Mouse (Mus musculus) cerebellum, adult 2 months (tissue): ENCODE measurements at regions not wholly inside any gene's neighbourhood (a gene's known extent, or its start where the extent isn't known, plus 50 kb on each side); places are given as distances from the start of the nearest gene placed in this dataset.

Experiments used
- DNase-seq, 2 experiments: peaks; one replicate each; pipeline ENCODE4 v3.0.0; 2021
- H3K27ac ChIP-seq: fragments of 200-500 bp; 2 replicates; pipeline ENCODE4 v1.5.1; 2012; ENCODE audit warnings: low read length, control low read depth, inconsistent platforms; ENCODE audit not compliant: insufficient read depth
- H3K27me3 ChIP-seq: fragments of 200-500 bp; 2 replicates; pipeline ENCODE4 v1.6.1; 2012; ENCODE audit warnings: inconsistent platforms, mild to moderate bottlenecking, low read length, moderate library complexity; ENCODE audit not compliant: control insufficient read depth, insufficient read depth
- H3K4me1 ChIP-seq: fragments of 200-500 bp; 2 replicates; pipeline ENCODE4 v1.6.1; 2011; ENCODE audit warnings: low read length; ENCODE audit not compliant: control insufficient read depth, insufficient read depth
- H3K4me3 ChIP-seq: fragments of 200-500 bp; replicated peaks from 2 replicates; pipeline ENCODE3; 2011; ENCODE audit warnings: mild to moderate bottlenecking, low read depth, low read length, control low read depth; ENCODE audit not compliant: insufficient read depth
- CTCF ChIP-seq: fragments of 200-500 bp; IDR thresholded peaks from 2 replicates; pipeline ENCODE4 v1.5.1; 2011; ENCODE audit warnings: low read depth, mild to moderate bottlenecking, control low read depth, low read length, moderate library complexity, borderline replicate concordance; ENCODE audit not compliant: insufficient read depth
- POLR2A ChIP-seq: fragments of 200-500 bp; IDR thresholded peaks from 2 replicates; pipeline ENCODE4 v1.6.1; 2011; ENCODE audit warnings: low read length, control low read depth, borderline replicate concordance; ENCODE audit not compliant: insufficient read depth
- WGBS: fragments of 180-500 bp; shearing (Covaris S2); methylation state at CpG from one replicate; pipeline ENCODE4 v1.1.7; 2018; 5-methylcytosine and 5-hydroxymethylcytosine counted together

DNA sequence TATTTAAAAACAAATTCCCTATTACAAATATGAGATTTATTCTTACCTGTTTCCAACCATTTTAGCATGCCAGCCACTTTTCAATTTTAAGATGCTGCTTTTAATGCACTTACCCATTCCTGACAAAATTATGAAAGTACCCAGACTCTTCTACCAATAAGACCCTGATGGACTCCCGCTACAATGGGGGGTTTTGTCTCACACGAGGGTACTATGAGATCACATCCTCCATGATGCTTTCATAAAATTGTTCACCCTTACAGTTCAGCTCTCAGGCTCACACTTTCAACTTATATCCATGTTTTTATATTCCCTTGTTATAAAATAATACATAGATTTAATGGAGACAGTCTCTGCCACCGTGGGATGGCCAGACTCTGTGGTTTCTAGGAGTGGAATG lies 68.1 kb upstream of the Adamts18 start:
- no peaks in the 10 kb centered on the region for H3K4me1 ChIP-seq
- no peak overlapping the region for H3K27ac ChIP-seq
- no peaks in the 10 kb centered on the region for H3K27me3 ChIP-seq
- H3K4me3 ChIP-seq: no peak overlapping the region
- TF ChIP-seq CTCF (no peak), POLR2A (no peak)
- WGBS: 78% methylated on average over 3 of the region's 3 CpGs
- no peak for DNase-seq

DNA sequence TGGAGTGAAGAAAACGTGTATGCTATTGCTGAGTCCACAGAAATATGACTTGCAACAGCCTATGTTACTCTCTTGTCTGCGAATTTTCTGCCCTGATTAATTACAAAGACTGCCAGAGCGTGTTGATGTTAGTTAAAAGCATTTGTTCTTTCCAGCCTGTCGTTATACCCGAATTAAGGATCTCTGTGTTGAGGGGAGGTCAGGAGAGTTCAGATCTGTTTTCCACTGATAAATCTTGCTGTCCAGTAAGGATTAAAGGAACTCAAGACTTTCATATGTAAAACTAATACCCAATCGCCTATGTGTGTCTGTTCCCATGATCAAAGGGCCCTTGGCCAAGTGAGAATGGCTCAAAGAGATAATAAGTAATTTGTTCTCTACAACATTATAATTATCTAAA lies 68.7 kb upstream of the Adamts18 start:
- TF ChIP-seq CTCF (no peak), POLR2A (no peak)
- H3K4me3 ChIP-seq: no peak overlapping the region
- WGBS: 57% methylated on average over 6 of the region's 6 CpGs
- no peaks in the 10 kb centered on the region for H3K27me3 ChIP-seq
- no peak for DNase-seq
- no peak overlapping the region for H3K27ac ChIP-seq
- H3K4me1 ChIP-seq: no peaks in the 10 kb centered on the region

DNA sequence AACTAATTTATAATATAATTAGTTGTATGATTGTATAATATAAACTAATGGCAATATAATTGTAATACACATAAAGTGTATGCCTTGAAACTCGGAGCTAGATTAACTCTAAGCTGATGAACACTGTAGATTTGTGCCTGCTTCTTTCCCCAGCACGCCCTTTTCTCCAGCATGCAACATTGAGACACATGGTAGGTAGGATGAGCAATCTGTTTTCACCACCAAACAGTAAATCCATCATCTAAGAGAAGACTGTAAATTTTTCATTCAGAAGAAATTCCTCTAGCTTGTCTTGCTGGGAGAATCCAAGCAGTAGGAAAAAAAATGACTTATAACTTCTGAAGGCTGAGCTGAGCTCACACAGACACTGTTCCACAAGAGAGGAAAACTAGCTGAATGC lies 71.8 kb upstream of the Adamts18 start:
- 89% methylated on average over 2 of the region's 2 CpGs for WGBS
- H3K27me3 ChIP-seq: no peaks in the 10 kb centered on the region
- H3K4me1 ChIP-seq: no peaks in the 10 kb centered on the region
- no peak overlapping the region for H3K4me3 ChIP-seq
- no peak overlapping the region for H3K27ac ChIP-seq
- no peak for DNase-seq
- TF ChIP-seq POLR2A (no peak), CTCF (no peak)

DNA sequence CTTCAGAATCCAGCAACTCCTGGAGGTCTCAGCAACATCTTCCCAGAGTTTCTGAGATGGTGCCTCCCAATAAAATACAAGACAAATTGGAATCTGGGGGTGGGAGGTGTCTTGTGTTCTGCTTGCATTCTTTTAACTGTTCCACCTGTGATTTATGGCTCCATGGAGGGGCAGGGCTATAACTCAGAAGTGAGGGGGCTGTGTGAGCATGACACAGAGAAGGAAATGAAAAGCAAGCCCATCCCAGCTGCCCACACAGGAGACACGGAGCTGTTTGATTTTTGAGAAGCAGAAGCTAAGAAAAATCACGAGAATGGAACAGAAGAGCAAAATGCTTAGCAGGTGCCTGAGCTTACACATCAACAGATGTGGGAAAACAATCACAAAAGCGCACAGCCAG lies 74.8 kb upstream of the Adamts18 start:
- TF ChIP-seq CTCF (no peak), POLR2A (no peak)
- DNase-seq: no peak
- Histone ChIP-seq H3K4me1 (no peaks in the 10 kb centered on the region), H3K27ac (no peak overlapping the region), H3K4me3 (no peak overlapping the region), H3K27me3 (no peaks in the 10 kb centered on the region)
- 76% methylated on average over 3 of the region's 3 CpGs for WGBS

DNA sequence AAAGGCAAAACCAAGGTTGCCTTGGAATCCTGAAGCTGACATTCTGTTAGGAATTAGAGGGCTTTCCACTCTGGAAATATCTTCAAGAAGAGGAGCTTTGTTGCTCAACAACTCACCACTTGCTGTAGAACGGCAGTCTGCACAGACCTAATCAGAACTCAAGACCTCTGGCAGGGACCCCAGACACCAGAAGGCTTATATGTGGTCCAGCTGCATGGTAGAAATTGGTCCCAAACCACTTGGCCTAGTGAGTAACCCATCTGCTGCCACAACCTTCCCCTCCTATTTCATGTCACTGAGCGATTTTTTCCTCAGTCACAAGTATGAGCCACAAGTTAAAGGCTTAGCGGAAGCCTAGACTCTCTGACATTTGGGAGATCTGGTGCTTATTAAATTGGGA lies 105.2 kb upstream of the Adamts18 start:
- Histone ChIP-seq H3K4me3 (no peak overlapping the region), H3K4me1 (no peaks in the 10 kb centered on the region), H3K27me3 (no peaks in the 10 kb centered on the region), H3K27ac (no peak overlapping the region)
- WGBS: 45% methylated on average over 3 of the region's 3 CpGs
- TF ChIP-seq CTCF (no peak), POLR2A (no peak)
- peak in 1 of 2 experiments; percentile 4 for DNase-seq

DNA sequence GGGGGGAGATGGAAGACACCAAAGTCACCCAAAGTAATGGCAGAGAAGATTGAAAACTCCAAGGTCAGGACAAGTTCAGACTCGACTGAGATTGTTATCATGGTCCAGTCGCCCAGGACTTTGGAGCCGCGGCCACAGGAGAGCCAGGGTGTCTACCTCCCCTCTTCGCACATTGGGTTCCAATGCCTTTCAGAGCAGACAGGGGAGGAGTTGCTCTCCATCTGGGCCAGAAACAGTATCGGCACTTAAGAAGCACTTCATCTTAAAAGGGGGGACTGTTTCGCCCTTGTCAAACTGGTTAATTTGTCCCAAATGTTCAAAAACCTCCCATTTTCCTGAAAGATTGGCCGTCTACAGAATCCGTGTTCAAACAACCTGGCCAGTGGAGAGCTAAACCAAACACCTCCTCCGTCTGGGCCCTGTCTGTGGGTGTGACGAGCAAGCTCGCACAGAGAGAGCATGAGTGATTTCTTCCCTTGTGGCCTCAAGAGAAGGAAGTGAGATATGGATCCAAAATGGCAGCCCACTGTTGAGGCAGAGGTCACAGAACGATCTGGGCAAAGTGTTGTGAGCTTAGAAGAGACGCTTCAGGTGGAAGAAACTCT lies 108.0 kb upstream of the Adamts18 start:
- no peaks in the 10 kb centered on the region for H3K27me3 ChIP-seq
- H3K27ac ChIP-seq: no peak overlapping the region
- no peaks in the 10 kb centered on the region for H3K4me1 ChIP-seq
- no peak for TF ChIP-seq POLR2A
- no peak for TF ChIP-seq CTCF
- WGBS: 94% methylated on average over 14 of the region's 14 CpGs
- DNase-seq: no peak
- H3K4me3 ChIP-seq: no peak overlapping the region

DNA sequence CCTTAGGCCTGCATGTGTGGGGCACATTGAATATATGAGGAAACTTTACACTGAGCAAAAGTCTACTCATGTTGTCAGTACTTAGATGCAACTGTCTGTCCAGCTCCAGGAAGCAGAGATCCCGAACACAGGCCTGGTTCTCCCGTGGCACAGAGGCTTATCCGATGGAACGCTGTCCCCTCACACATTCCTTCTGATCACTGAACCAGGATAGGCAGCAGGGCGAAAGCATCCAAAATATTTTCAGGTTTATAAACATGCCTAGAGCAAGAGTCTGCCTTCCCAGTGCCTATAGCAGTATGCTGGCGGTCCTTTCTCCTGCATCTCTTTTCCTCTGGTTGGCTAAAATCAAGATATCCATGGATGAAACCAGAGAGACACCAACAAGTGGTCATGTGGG lies 109.3 kb upstream of the Adamts18 start:
- no peak for DNase-seq
- 49% methylated on average over 6 of the region's 6 CpGs for WGBS
- Histone ChIP-seq H3K4me3 (no peak overlapping the region), H3K27ac (no peak overlapping the region), H3K27me3 (no peaks in the 10 kb centered on the region), H3K4me1 (no peaks in the 10 kb centered on the region)
- TF ChIP-seq POLR2A (no peak), CTCF (no peak)

DNA sequence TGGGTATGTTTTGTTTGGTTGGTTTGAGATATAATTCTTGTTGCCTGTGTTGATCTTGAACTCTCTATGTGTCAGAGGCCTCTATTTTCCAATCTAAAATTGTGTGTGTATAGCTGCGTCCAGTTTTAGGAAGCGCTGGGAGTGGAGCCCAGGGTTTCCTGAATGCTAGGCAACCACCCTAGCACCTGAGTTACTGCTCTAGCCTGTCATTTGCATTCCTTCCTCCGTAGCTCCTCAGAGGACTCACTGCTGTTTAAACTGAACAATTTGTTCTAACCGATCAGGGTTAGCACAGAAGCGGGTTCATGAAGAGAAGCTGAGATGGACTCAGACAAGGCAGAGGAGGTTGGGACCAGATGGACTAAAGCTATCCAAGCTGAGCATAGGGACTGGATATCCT lies 127.3 kb upstream of the Adamts18 start:
- H3K4me1 ChIP-seq: no peaks in the 10 kb centered on the region
- no peak overlapping the region for H3K4me3 ChIP-seq
- no peak for DNase-seq
- H3K27me3 ChIP-seq: no peaks in the 10 kb centered on the region
- no peak for TF ChIP-seq POLR2A
- no peak for TF ChIP-seq CTCF
- 93% methylated on average over 5 of the region's 5 CpGs for WGBS
- no peak overlapping the region for H3K27ac ChIP-seq
